Comparison of ENCODE assay signal across 8 mouse cellular contexts in the genomic region with DNA sequence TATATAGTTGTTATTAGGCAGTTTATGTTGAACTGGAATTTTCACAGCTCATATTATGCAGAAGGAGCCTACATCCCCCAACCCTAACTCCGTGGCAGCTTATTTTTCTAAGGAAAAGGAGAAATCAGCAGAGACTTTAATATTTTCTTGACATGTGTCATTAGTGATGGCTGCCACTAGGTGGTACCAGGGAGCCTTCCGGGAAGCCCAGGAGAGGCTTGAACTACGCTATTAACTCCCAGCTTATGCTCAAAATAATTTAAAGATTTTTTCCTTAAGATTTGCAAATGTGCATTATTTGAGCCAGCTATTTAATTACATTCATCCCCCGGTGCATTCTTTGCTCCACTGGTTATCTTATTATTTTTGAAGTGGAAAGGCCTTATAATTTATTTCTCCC.
DNase-seq lines count a peak whose midpoint lies in the region; ATAC-seq and TF ChIP-seq lines count a peak whose summit lies in the region.

No protein-coding gene starts in this region.

- peak; percentile 18 for DNase-seq in kidney, adult 18-20 months
- peak; percentile 65 for DNase-seq in 416B (ENCODE audit: low read depth)
- DNase-seq in MEL (ENCODE audit: low read depth, low spot score): peak; percentile 73
- peak; percentile 30 to 70 for DNase-seq in cerebellum, postnatal 25 days
- DNase-seq in midbrain, embryonic 11.5 days (ENCODE audit: low spot score, missing footprints): no peak
- no peak for DNase-seq in natural killer cell, adult 2 months (ENCODE audit: low spot score in 2 of 2)

- no peaks in the 10 kb centered on the region for H3K4me1 ChIP-seq in kidney, embryonic 16.5 days (ENCODE audit: insufficient read depth, low read length)
- no peaks in the 10 kb centered on the region for H3K4me1 ChIP-seq in MEL (ENCODE audit: control insufficient read depth in 1 of 2, insufficient read depth in 2 of 2, low read length in 2 of 2)
- H3K4me1 ChIP-seq in hindbrain, embryonic 15.5 days (replicated peaks): no peaks in the 10 kb centered on the region
- no peaks in the 10 kb centered on the region for H3K4me1 ChIP-seq in midbrain, embryonic 11.5 days (ENCODE audit: control insufficient read depth, insufficient read depth, low read length)

- no peak for ATAC-seq in kidney, embryonic 16.5 days (ENCODE audit: low FRiP score, low TSS enrichment)
- ATAC-seq in hindbrain, embryonic 15.5 days (ENCODE audit: low FRiP score, low read depth): 0 out of 2 replicates have a peak, but pooled peaks have one; percentile 34
- ATAC-seq in midbrain, embryonic 11.5 days (ENCODE audit: low FRiP score): peak; percentile 61

- no peaks in the 10 kb centered on the region for H3K36me3 ChIP-seq in kidney, embryonic 16.5 days (ENCODE audit: insufficient read depth, low read length)
- H3K36me3 ChIP-seq in MEL (ENCODE audit: control insufficient read depth in 1 of 2, insufficient read depth in 2 of 2, low read length in 2 of 2): no peaks in the 10 kb centered on the region; a peak in 1 of 4 replicates
- H3K36me3 ChIP-seq in hindbrain, embryonic 15.5 days: no peaks in the 10 kb centered on the region
- H3K36me3 ChIP-seq in midbrain, embryonic 11.5 days (ENCODE audit: control insufficient read depth, insufficient read depth, low read length): no peaks in the 10 kb centered on the region

- no peaks in the 10 kb centered on the region for H3K79me2 ChIP-seq in MEL (ENCODE audit: control insufficient read depth, insufficient read depth, low read length, poor library complexity)

- no peak for TF ChIP-seq POLR2A in MEL (IDR thresholded peaks at IDR 0.05; ENCODE audit: control insufficient read depth in 1 of 2, insufficient read depth in 1 of 2, low read depth in 1 of 2, low read length in 2 of 2, poor library complexity in 1 of 2)

- H3K9ac ChIP-seq in kidney, embryonic 16.5 days (replicated peaks; ENCODE audit: low read length): no peak overlapping the region
- H3K9ac ChIP-seq in MEL (ENCODE audit: control insufficient read depth, low read depth, low read length, poor library complexity, severe bottlenecking): no peak overlapping the region
- no peak overlapping the region for H3K9ac ChIP-seq in hindbrain, embryonic 15.5 days
- H3K9ac ChIP-seq in midbrain, embryonic 11.5 days (ENCODE audit: low read length): no peak overlapping the region

- WGBS in kidney, embryonic 16.5 days: 9% methylated on average over 4 of the region's 4 CpGs
- 15% methylated on average over 4 of the region's 4 CpGs for WGBS in hindbrain, embryonic 15.5 days
- WGBS in midbrain, embryonic 11.5 days: 12% methylated on average over 4 of the region's 4 CpGs

- H3K9me3 ChIP-seq in kidney, embryonic 16.5 days (ENCODE audit: low read length): no peaks in the 10 kb centered on the region
- no peaks in the 10 kb centered on the region for H3K9me3 ChIP-seq in MEL (replicated peaks; ENCODE audit: insufficient read depth, low read length)
- H3K9me3 ChIP-seq in hindbrain, embryonic 15.5 days: no peaks in the 10 kb centered on the region
- H3K9me3 ChIP-seq in midbrain, embryonic 11.5 days (ENCODE audit: control insufficient read depth, low read length): no peaks in the 10 kb centered on the region

- no peak overlapping the region for H3K4me2 ChIP-seq in kidney, embryonic 16.5 days (replicated peaks; ENCODE audit: low read depth, low read length)
- no peak overlapping the region for H3K4me2 ChIP-seq in hindbrain, embryonic 15.5 days
- no peak overlapping the region for H3K4me2 ChIP-seq in midbrain, embryonic 11.5 days

- TF ChIP-seq EP300 in MEL (IDR thresholded peaks at IDR 0.05; ENCODE audit: low read depth in 1 of 2, low read length in 2 of 2): no peak

- TF ChIP-seq CTCF in MEL (IDR thresholded peaks at IDR 0.05 in 2 of 3, conservative IDR thresholded peaks at IDR 0.05 in 1 of 3; ENCODE audit: control insufficient read depth in 1 of 3, insufficient read depth in 1 of 3, low read depth in 2 of 3, low read length in 3 of 3, poor library complexity in 1 of 3, severe bottlenecking in 1 of 3): peak; percentile 79 to 88 (median 85)

- no peak overlapping the region for H3K4me3 ChIP-seq in kidney, embryonic 16.5 days (ENCODE audit: low read length)
- no peak overlapping the region for H3K4me3 ChIP-seq in MEL (ENCODE audit: control insufficient read depth in 1 of 2, insufficient read depth in 1 of 2, low read depth in 2 of 2, low read length in 2 of 2)
- H3K4me3 ChIP-seq in hindbrain, embryonic 15.5 days: no peak overlapping the region
- H3K4me3 ChIP-seq in midbrain, embryonic 11.5 days (ENCODE audit: low read depth, low read length): no peak overlapping the region

- TF ChIP-seq RAD21 in MEL (IDR thresholded peaks at IDR 0.05; ENCODE audit: low read depth, low read length): peak; percentile 92

- H3K27ac ChIP-seq in kidney, embryonic 16.5 days (ENCODE audit: low read length): no peak overlapping the region
- no peak overlapping the region for H3K27ac ChIP-seq in MEL (ENCODE audit: control insufficient read depth, low read depth, low read length)
- H3K27ac ChIP-seq in hindbrain, embryonic 15.5 days (replicated peaks): no peak overlapping the region
- H3K27ac ChIP-seq in midbrain, embryonic 11.5 days (ENCODE audit: low read depth, low read length): no peak overlapping the region

- peaks cover 12% of the 10 kb centered on the region; the same call in 1 of the 2 replicates for H3K27me3 ChIP-seq in kidney, embryonic 16.5 days (ENCODE audit: insufficient read depth, low read length)
- H3K27me3 ChIP-seq in MEL (ENCODE audit: control insufficient read depth in 1 of 2, insufficient read depth in 2 of 2, low read length in 2 of 2): no peaks in the 10 kb centered on the region
- peaks cover 7% of the 10 kb centered on the region; the same call in 1 of the 2 replicates for H3K27me3 ChIP-seq in hindbrain, embryonic 15.5 days
- no peaks in the 10 kb centered on the region for H3K27me3 ChIP-seq in midbrain, embryonic 11.5 days (ENCODE audit: control insufficient read depth, insufficient read depth, low read length)

TF ChIP-seq in MEL, 35 proteins besides CTCF, POLR2A, EP300 and RAD21:
- TF ChIP-seq SMC3 (IDR thresholded peaks at IDR 0.05; ENCODE audit: low read depth, low read length) (peak; percentile 93), MAX (IDR thresholded peaks at IDR 0.05; ENCODE audit: low read length) (peak; percentile 37; the same call in 1 of the 2 replicates), CHD2 (IDR thresholded peaks at IDR 0.05; ENCODE audit: low read length) (no peak), ZC3H11A (IDR thresholded peaks at IDR 0.05; ENCODE audit: low read depth, low read length) (peak; percentile 86), ETS1 (IDR thresholded peaks at IDR 0.05; ENCODE audit: low read depth, low read length) (no peak)

Comparison
In these comparisons a context has a peak if more than half of its experiments do, and no peak if none do; other contexts are left out.
1. DNase-seq: peak in kidney, adult 18-20 months (single experiment), 416B (single experiment), MEL (single experiment) and cerebellum, postnatal 25 days (2 of 2); none in midbrain, embryonic 11.5 days (single experiment) and natural killer cell, adult 2 months (0 of 2).